Mouse (Mus musculus) urinary bladder, postnatal 10 days (tissue): ENCODE data around the gene Pdzd7.

ENCODE experiments used
- DNase-seq: peaks from one replicate; pipeline ENCODE4 v3.0.0; 2022; ENCODE audit warnings: low spot score

Pdzd7 gene

DNA sequence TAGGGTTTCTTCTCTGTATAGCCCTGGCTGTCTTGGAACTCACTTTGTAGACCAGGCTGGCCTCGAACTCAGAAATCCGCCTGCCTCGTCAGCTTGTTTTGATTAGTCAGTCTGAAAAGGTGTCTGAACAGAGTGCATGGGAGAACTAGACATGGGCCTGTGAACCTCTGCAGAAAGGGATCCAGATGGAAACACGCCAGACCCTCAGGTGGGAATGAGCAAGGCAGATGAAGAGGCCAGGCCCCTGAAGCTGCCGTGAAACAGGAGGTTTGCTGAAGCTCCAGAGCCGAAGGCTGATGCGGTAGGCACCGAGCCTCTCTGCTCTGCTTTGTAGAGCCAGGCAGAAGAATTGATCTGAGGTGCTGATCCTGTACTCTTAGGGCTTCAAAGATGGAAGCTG is 33.3 kb downstream of the Pdzd7 start:
- no peak for DNase-seq

DNA sequence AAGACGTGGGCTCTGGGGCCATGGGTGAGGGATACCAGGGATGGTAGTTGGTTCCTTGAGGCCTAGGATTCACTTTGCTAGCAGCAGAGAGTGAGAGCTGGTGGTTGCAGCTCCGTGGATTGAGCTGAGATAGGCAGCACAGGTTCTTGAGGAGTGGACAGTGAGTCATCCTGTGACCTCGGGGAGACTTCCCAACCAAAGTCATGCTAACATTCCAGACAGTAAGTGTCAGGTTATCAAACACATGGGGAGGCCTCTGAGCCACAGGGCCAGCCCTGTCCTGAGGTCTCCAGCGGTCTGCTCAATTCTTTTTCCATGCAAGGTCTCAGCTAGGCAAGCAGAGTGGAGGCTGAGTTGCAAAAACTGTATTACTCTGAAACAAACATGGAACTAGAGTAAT is 34.9 kb downstream of the Pdzd7 start:
- DNase-seq = no peak

DNA sequence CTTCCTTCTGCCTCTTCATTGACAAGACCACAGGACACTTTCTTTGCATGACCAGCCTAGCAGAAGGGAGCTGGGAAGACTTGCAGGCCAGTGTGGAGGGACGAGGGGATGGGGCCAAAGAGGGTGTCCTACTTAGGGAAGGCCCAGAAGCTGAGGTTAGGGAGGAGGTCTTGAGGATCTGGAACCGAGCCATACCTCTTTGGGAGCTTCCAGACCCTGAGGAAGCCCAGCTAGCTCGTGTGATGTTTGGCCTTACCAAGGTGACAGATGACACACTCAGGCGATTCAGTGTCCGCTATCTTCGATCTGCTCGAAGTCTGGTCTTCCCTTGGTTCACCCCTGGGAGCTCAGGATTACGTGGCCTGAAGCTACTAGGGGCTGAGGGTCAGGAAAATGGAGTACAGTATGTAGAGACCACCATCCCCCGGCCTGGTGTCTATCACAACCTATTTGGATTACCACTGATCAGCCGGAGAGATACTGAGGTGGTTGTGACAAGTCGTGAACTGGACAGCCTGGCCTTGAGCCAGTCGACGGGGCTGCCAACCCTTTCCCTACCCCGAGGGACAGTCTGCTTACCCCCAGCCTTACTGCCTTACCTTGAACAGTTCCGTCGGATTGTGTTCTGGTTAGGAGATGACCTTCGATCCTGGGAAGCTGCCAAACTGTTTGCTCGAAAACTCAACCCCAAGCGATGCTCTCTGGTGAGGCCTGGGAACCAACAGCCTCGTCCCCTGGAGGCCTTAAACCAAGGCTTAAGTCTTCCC is 37.9 kb downstream of the Pdzd7 start:
- no peak for DNase-seq

DNA sequence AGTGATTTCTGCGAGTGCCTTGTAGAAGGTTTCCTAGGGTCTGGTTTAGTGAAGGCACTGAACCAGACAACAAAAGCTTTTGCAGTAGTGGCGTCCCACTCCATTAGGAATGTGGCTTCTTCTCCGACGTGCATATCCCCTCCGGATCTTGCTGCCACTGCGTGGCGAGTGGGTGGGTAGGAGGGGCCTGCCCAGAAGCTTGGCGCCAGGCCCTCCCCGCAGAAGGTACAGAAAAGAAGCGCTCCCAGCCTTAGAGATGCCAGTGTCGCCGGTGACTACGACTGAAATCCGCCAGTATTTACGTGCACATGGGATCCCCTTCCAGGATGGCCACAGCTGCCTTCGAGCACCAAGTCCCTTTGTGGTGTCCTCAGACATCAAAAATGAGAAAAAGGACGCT is 38.5 kb downstream of the Pdzd7 start:
- no peak for DNase-seq

DNA sequence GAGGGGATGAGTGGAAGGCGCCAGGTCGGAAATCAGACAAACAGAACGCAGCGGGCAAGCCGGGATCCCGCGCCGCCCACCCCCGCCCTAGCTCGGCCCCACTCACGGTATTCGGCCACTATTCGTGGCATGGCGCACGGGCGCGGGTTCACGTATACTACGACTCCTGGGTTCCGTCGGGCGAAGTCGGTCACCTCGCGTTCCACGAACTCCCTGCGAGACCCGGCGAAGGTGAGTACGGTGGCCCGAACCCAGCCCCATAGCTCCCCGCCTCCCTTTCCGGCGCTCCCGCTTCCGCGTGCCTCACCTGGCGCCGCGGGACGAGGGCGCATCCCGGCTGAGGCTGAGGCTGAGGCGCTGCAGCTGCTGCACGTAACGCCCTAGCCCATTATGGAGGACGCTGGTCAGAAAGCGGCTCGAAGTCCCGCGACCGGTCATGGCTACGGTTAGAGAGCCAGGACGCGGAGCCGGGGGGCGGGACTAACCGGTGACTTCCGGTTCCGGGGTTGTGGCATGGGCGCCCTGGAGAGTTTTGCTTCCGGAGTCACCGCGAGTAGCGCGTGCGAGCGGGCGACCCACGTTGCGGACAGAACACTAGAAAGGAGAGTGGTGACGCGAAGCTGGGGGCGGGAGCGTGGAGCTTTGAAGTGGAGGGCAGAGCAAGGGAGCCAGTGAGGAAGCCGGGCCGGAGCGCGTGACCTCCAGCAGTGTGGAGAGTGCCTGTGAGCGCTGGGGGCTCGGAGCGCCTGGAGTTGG is 39.4 kb downstream of the Pdzd7 start, which contains the start of gene Mrpl43:
Gene Mrpl43 (minus strand): TSS at position 486 of the 756 bp plus-strand sequence.
- DNase-seq = peak; percentile 94

DNA sequence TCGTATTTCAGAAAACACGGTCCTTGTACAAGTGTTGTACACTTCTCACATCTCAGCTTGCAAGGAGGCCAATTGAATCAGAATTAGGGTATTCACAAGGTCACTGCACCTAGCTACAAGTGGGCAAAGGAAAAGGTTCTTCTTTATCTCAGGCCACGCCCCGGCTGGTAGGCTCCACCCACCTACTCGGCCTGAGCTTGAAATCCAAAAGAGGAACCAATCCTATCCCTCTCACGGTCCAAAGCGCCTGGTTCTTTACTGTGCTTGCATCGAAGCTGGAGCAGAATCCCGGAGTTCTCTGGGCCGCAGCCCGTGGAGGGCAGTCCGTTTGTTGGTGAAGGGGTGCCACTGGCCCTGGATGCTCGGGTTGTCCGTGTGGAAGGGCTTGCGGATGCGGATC is 40.1 kb downstream of the Pdzd7 start, which contains the start of gene Twnk:
Gene Twnk (plus strand): TSS at position 220 of the 400 bp plus-strand sequence.
- no peak for DNase-seq

DNA sequence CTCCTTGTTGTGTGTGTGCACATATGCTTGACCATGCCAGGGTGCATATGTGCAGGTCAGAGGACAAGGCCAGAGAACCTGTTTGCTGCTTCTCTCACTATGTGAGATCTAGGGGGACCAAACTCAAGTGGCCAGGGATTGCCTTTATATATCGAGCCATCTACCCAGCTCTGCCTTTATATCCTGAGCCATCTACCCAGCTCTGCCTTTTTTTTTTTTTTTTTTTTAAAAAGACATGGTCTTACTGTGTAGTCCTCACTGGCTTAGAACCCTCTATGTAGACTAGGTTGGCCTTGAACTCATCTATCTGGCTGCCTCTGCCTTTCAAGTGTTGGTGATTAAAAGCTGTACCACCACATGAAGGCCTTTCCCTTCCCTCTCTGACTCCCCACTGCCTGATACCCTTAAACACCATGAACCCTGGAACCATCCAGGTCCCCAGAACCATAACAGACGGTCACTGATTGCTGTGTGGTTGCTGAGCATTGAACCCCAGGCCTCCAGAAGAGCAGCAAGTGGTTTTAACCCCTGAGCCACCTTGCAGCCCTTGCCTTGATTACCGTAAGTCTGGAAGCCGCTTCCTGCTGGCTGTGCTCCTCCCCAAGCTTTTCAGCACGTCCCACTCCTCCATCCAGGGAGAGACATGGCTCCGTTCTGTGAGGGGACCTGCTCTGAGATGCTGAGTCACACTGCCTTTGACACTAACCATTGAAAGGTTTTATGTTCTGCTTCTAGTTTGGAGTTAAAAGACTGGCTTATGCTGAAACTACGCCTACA is 41.6 kb downstream of the Pdzd7 start:
- no peak for DNase-seq

DNA sequence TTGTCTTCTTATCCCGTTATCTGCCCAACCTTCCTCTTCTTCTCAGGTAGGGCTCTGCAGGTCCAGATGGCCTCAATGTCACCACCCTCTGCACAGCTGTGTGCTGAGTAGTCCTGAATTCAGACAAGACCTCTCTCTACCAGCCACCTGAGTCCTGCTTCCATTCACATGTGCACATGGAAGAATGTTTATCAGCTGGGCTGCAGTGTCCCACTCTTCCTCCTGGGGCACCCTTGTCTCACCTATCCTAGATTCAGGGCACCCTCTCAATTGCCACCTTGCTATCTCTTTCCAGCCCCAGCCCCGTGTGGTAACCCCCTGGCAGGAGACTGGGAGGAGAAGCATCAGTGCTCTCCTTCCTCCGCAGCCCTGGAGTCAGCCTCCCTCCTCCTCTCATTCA is 43.2 kb downstream of the Pdzd7 start:
- no peak for DNase-seq

DNA sequence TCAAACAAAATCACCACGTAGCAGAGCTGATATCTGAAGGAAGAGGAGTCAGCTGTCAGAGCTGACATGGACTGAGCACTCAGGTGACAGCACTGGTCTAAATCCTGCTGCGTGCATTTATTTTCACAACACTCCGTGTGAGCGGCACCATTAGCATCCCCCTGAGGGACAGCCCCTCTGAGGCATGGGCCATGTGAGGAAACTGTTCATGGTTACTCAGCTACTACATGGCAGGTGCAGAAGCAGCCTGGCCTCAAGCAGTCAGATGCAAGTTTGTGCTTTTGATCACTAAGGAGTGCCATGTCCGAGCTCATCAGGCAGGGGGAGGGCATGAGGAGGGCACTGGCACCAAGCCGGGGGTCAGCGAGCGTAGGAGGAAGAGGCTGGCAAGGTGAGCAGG is 45.9 kb downstream of the Pdzd7 start:
- DNase-seq = no peak

DNA sequence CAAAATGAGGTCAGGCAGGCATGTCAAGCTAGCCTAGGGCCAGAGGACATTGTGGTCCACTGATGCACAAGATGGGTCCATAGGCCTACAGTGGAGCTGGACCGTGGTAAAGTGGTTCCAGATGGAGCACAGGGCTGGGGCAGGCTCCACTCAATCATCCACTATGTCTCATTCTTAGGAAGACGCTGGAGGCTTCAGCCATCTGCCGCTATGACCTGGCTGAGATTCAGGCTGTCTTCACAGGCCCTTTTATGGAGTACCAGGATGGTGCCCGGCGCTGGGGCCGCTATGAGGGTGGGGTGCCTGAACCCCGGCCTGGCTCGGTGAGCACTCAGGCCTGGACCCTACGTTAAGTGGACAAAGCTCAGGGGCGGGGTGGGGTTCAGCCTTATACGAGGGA is 47.7 kb downstream of the Pdzd7 start:
- DNase-seq = no peak

DNA sequence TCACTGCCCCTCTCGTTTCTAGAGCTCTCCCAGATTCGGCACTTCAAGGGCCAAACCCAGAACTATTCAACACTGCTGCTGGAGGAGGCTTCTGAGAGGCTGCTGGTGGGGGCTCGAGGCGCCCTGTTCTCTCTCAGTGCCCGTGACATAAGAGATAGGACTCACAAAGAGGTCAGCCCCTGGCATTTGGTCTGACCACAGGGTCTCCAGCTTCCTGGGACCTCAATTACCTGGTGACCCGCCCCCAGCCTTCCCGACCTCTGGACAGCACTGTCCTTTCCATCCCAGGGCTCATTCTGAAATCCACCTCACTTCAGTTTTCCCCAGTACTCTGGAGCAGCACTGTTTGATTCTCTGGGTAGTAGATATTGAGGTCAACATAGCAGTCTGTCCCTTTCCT is 52.8 kb downstream of the Pdzd7 start:
- no peak for DNase-seq

DNA sequence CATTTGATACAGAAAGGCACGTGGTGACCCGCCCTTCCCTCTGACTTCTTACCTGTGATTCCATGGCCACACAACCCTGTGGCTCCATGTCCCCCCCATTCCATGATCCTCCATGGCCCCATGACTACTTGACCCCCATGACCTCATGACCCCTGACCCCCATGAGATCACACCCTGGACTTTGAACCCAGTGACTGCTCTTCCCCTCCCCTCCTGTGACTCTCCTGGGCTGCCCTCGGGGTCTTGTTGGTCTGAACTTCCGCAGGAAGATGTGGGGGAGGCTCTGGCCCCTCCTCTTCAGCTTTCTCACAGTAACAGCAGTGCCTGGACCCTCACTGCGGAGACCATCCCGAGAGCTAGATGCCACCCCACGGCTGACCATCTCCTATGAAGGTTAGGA is 53.3 kb downstream of the Pdzd7 start:
- no peak for DNase-seq

DNA sequence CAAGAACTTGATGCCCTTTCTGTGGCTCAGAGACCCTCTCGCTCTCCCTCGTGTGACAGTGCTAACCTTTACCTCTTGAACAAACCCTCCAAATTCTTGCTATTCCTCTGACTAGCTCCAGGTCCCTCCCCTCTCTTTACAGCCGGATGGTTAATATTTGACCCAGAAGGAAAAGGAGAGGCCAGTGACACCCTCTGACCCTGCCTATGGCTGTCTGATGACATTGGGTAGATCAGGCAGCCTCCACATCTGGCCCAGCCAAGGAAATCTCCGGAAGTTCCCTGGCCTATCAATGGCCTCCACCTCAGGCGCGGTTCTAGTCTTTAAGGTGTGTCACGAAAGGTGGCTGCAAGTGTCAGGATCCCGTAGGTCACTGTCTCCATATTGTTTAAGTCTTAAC is 54.5 kb downstream of the Pdzd7 start:
- DNase-seq = no peak

DNA sequence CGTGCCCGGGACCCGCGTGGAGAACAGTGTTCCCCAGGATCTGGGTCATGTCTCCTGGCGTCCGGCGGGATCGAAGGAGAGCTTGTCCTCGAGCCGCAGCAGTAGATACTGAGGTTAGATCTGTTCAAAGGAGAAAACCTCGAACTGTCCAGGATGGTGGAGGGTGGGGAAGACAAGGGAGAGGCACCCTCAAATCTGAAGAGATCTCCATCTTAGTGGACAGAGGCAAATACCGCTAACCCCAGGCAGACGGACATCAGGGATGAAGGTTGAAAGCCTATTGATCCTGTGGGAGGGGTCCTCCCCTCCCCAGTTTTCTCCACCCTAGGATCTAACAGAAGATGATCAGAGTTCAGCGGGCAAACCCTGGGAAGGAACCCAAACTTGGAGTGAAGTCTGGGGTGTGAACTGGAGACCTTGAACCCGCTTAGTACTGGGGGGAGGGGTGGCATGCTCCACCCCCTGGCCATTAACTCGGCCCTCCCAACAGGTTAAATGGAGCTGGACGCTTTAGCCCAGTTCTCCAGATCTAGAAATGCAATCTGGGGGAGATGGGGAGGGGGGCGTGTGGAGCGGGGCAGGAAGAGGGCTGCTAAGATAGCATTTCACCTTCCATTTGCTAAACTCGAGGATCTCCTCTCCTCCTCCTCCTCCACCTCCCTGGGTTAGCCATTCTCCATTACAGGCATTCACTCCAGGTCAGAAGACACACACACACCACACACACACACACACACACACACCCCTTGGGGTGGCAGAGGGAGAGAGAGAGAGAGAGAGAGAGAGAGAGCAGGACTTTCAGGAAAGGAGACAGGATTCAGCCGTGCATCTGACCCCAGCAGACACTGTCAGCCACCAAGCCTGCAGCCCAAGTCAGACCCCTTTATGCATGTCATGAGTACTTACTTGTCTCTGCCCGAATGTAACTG is 55.7 kb downstream of the Pdzd7 start:
- no peak for DNase-seq

DNA sequence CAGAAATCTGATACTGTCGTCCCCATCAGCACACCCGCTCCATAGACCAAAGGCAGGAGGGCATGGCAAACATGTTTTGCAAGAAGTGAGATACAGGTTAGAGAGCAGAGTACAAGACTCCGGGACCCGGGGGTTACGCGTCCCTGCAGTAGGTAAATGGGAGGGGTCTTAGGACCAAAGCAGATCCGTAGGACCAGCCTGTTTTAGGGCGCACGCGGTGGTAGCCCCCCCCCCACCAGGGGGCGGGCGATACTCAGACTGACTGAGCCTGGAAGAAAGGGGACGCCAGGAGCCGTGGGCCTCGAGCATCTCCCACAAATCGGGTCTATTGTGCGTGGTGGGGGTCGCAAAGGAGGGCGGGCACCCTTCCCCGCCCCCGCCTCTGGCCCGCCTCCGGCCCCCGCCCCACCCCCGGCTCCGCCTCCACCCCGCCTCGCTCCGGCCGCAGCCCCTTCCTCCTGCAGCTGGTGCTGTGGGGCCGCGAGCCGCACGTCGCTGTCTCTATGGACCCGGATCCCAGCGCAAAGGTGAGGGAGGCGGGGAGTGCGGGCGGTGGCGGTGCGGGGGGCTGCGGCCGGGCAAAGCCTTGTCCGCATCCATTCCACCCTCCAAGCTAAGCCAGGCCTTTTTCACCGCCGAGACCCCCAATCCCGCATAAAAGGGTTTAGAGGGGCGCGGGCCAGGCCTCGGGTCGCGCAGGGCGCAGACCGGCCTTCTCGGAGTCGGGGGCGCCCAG is 56.5 kb downstream of the Pdzd7 start, which contains the start of gene Sema4g:
Gene Sema4g (plus strand): TSS at position 271 of the 736 bp plus-strand sequence.
- DNase-seq = no peak

DNA sequence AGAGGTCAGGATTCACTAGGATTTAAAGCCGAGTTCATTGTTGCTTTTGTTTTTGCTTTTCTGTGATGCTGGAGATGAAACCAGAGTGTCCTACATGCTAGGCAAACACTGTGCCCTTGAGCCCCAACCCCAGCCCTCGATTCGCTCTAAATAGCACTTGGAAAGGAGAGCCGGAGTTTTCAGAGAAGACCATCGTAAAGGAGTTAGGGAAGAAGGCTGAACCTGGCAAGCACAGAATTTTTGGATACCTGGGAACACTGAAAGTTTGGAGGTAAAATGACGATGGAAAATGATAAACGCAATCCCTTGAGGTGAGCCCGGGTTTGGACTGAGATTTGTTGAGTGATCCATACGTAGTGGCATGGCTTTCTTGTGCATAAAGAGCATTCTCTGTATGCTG is 57.2 kb downstream of the Pdzd7 start:
- no peak for DNase-seq

DNA sequence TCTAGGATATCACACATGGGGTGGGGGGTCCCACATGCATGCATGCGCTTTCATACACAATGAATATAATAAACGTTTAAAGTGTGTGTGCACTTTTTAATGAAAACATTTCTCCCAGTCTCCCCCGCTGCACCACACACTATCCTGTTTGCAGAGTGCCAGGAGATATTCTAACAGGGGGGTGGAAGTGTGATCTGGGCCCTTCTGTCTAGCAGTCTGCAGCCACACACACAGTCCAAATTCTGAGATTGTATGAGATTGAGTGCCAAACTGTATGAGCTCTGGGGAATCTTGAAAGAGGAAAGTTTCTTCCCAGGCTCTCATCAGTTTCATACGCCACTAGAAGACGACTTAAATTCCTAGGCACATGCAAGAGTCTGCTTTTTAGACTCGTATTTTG is 57.7 kb downstream of the Pdzd7 start:
- no peak for DNase-seq

DNA sequence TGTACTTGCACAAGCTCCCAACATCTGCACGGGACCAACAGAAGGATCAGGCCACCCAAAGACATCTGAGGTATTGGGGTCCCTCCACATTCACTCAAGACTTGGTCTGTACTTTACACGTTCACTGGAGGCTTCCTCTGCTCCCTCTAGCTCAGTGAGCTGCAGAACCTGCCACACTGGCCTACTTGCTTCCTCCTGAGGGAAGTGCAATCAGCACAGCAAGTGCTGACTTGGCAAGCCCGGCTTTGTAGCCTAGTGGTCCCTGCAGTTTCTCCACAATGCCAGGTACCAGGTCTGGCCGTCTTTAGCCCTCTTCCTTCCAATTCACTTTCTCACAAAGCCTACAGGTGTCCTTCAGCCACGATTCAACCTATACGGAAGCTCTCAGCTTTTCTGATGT is 58.5 kb downstream of the Pdzd7 start:
- DNase-seq = no peak

DNA sequence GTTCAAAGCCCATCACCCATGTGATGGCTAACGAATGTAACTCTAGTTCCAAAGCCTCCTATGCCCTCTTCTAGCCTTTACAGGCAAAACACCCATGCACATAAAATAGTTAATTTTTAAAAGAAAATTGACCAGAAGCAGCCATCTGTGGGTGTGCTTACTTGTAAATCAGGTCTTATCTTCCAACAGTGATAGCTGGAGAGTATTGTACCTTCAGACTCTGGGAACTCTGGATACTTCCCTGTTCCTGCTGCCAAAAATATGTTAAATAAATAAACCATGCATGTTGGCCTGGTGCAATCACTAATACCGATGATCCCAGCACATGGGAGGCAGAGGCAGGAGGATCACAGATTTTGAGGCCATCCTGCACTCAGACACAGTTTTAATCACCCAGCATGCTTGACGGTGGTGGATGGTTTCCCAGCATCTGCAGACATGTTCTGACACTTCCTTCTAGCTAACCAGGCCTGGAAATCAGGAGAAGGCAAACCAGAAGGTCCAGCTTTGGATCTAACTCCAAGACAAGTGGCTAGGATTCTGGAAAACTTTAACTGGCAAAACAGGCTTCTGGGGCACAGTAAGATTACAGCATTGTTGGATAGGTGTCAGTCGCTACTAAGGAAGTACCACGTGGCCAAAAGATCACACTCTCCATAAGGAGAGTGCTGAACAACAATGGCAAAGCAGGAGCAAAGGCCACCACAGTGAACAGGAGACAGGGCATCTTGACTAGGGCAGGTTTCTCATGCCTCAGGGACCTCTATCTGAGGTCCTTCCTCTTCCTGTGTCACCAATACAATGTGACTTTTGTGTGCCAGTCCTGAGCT is 60.1 kb downstream of the Pdzd7 start:
- DNase-seq = no peak

DNA sequence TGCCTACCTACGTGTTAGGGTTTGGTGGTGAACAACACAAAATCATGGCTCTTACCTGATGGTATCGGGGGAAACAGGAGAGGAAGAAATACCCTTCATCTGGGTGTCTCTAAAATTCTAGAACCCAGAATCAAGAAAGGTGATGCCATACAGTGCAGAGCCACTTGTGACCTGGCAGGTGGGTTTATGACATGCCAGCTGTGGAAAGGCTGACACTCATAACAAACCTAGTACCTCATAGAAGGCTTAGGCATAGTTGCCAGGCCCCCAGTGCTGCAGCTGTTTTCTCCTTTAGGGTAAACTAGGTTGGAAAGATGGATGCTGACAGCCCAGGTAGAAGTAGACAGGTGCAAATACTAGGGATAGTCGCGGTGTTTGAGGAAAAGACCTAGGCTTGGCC is 61.1 kb downstream of the Pdzd7 start:
- DNase-seq = no peak
